Mouse (Mus musculus) left cerebral cortex, adult 9 months (tissue): Measurements from ENCODE around the gene Tmem185b.

Experiments used
- DNase-seq, 2 experiments: peaks; one replicate each; pipeline ENCODE4 v3.0.0; 2022; ENCODE audit warnings: low spot score in 2 of 2

Gene Tmem185b

DNA sequence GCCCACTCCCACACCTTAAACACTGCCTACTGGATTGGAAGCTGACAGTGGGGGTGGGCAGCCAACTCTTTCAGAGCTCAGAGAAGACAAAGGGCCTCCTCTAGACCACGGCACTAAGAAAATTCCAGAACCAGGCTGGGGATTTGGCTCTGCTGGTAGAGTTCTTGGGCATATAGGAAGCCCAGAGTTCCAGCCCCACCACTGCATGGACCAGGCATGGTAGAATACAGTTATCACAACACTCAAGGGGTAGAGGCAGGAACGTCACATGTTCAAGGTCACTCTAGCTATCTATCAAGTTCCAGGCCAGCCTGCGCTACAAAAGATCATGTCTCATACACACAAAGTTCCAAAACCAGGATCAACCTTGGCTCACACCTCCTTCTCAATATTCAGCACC lies 22.8 kb upstream of the Tmem185b start:
- DNase-seq: no peak

DNA sequence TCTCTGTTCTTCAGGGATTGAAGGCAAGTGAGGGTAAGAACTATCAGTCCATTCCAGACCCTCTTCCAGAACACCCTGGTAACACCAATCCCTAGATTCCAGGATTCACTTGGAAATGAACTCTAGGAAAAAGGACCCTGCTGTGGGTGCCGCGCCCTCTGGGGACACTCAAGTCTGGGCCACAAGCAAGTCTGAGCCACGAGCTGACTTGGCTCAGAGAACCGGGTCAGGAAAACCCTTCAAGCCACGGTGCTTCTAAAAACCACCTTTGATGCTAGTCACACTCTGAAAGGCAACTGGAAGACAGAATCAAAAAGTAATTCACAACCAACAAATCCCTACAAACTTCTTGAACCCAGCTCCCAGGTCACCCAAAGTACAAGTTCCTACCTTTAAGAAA lies 22.2 kb upstream of the Tmem185b start:
- DNase-seq: no peak

DNA sequence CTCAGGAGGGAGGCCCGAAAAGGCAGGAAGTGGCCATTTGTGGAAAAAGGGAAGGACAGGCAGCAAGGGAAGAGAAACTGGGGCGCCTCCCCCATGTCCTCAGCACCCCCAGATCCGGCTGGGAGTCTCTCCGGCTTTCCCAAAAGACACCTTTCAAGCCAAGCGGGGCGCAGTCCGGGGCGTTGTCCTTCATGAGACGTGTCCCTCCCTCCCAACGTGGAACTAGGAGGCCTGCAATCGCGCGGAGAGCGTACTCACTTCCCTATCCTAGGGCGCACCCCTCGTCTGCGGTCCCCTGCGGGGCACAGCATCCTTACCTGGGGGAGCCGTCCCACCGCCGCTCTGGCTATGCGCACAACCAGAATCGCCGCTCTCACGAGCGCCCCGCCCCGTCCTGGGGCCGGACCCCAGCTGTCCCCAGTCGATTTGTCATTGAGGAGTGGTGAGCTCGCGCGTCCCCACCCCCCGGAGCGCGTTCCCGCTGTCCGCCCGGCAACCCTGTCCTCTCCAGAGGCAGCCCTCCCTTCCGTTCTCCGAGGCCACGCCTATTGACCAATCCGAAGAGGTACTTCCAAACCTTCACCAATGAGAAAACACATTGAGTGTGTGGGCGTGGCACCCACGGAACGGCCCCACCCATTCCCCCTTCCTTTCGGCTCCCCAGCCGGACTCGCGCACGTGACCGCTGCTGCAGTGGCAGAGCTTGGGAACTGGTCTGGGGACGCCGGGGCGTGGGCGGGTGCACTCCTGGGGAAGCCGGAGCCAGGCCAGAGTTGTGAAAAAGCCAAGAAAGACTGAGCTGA lies 21.5 kb upstream of the Tmem185b start, which contains the start of gene Ralb:
Gene Ralb, minus strand, starts transcription at position 535 of the 803 bp plus-strand sequence.
- DNase-seq: peak; percentile 97 to 98

DNA sequence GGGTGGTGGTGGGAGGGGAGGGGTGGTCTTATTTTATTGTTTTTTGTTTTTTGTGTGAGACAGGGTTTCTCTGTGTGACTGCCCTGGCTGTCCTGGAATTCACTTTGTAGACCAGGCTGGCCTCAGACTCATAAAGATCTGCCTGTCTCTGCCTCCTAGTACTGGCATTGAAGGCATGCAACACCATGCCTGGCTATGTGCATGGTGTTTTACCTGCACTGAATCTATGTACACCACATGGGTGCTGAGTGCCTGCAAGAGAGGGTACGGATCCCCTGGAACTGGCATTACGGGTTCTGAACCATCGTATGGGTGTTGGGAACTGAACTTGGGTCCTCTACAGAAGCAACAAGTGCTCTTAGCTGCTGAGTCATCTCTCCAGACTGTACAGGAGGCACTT lies 20.0 kb upstream of the Tmem185b start:
- no peak for DNase-seq

DNA sequence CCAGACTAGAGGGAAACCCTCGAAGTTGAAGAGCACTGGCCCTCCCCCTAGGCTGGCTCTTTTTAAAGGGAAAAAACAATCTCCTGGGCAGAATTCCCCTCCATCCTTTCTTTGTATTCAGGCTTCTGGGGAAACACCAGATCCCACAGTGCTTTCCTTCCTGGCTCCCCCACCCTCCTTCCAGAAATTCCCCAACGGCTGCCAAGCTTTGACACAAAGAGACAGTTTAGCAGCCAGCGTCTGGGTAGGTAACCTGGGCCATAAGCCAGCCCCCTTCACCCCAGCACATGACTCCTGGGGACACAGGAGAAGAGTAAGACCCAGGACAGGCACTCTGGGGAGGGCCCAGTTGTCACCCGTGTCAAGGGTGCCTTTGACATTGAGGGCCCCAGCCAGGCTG lies 17.4 kb upstream of the Tmem185b start:
- DNase-seq: no peak

DNA sequence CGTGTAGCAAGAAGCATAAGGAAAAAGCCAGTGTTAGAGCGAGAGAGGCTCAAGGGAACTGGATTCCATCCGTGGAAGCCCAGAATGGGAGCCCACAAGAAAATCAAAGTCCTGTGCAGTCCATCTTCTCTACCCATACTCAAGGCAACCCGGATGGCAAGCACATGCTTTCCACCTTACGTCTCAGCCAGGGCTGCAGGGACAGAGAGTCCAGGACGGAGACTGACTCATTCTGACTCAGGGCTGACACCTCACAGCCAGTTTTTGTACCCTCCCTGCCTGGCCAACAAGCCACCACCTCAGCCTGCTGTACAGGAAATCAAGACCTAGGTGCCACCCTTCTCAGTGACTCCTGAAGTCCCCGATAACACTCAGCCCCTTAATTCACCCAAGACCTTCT lies 16.5 kb upstream of the Tmem185b start:
- DNase-seq: no peak

DNA sequence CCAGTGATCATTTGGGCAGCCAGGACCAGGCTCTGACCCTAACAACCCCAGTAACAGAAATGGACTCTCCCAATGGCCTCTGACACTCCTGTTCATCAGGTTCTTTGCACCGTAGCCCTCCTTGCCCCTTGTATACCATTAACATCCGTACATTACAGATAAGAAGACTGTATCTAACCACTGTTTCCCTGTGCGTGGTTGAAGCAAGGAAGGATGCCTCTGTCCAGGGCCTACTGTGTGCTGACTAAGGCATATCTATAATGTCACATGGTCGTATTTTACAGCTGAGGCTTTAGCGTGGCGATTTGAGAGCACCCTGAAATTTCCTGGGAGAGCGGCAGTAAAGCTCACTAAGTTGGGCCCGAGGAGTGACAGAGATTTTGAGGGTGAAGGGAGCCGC lies 15.6 kb upstream of the Tmem185b start:
- no peak for DNase-seq

DNA sequence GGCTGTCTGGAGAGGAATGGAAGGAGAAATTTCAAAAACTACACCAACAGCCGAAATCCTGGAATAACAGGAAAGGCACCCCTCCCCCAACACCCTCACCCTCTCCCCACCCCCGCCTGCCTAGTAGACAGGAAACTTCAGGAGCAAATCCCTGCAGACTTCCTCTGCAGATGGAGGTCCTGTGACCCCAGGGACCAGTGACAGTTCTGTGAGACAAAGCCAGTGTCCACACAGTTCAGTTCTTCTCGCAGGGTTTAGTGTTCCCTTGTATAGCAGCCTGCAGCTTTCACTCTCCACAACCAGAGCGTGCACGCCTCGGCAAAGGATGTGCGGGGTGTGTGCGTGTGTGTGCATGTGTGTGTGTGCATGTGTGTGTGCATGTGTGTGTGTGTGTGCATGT lies 15.1 kb upstream of the Tmem185b start:
- no peak for DNase-seq

DNA sequence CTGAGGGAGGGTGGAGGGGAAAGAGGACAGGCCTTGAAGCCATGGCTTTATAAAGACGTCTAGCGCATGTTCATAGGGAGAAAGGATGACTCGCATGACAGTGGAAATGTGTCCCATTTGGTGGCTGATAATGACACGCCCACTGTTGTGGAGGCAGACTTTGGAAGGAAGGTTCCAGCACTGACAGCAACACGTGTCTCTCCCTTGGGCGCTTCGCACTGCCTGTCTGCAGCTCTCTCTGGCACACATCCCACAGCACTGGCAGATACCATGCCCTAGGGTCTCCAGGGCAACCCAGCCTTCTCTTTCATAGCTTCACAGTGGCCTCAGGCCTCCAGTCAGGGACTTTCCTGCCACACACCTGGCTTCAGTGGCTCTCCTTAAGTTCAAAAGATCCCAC lies 7.9 kb upstream of the Tmem185b start:
- DNase-seq: no peak

DNA sequence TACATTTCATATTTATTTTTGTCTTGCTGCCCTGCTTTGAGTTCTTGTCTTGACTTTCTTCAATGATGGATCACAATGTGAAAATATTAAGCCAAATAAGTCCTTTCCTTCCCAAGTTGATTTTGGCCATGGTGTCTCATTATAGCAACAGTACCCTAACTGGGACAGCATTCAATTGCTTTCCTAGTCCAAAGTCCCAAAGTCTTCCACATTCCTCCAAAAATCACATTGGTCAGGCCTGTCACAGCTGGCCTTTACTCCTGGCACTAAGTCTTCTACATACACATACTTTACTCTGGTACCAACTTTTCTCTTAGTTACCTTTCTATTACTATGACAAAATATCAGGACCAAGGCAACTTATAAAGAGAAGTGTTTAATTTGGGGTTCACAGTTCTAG lies 7.2 kb upstream of the Tmem185b start:
- DNase-seq: no peak

DNA sequence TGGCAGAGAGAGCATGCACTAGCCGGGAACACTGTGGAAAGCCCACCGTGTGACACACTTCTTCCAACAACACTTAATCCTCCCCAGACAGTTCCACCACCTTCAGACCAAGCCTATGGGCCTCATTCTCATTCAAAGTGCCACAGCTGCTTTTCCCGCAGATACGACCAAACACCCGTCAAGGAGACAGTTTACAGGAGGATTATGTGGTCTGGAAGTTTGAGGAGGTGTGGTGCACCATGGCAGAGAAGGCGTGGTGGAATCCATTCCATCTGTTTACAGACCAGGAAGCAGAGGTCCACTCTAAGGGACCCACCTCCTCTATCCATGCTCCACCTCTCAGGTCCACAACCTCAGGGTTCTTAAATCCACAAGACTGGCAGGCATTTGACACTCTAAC lies 6.7 kb upstream of the Tmem185b start:
- no peak for DNase-seq

DNA sequence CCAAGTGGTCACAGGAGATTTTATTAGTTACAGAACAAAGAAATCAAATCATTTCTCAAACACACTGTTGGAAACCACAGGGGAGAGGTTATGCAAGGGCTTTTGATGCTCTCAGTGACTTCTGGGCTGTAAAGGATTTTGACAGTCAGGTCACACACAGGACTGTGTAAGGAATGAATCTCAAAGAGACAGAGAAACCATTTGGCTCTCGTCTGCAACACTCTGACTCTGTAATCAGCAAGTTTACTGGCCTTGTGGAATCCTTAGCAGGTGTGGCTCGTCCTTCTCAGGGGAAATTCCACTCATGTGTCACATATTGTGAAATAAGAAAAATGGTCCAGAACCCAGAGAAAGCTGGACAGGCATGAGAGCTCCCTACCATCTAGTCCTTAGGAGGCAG lies 4.9 kb upstream of the Tmem185b start:
- DNase-seq: no peak

DNA sequence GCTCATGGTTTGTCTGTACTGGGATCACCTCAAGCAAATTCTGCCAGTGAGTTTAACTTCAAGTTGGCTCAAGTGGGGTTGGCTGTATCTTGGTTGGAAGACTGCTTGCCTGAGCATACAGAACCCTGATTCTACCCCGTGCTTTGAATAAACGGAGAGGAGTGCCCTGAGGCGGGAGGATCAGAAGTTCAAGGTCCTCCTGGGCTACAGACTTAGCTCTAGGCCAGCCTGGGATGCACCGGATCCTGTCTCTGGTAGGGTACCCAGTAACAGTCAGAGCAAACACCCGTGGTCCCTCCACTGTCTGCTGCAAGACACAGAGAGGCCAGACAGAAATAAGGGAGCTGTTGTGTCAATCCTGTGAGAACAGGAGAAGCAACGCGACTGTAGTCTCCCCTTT lies 4.3 kb upstream of the Tmem185b start:
- DNase-seq: no peak

DNA sequence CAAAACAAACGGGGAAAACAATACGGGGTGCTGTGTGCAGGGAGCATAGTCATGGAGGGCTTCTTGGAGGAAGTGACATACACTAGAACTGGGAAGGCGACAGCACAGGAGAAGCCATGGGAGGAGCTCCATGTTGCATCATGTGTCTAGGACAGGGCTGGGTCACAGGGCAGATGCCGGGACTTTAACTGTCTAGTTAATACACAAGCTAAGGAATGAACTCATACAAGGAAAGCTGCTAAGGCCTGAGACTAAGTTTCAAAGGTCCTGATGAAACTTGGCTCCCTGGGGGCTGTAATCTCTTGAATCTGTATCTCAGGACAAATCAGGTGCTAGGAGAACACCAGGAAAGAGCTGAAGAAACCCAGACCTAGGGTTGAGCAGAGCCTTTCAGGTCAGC lies 3.2 kb upstream of the Tmem185b start:
- no peak for DNase-seq

DNA sequence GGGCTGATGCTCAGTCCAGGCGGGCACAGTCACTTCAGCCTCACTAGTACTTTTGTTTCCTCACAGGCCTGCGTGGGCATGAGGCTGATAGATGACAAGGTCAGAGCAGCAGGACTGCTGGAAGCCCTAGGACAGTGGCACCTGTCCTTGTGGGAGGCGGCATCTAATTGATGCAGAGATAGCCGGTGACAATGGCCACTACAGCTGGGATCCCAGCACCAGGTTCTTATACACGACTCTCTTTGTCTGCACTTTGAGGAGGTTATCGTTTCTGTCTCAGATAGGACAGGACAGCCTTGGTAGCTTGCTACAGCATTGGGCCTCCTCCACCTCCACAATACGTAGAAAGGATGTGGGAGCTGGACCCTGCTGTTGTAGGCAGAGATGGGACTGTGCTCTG lies 2.6 kb upstream of the Tmem185b start:
- DNase-seq: no peak

DNA sequence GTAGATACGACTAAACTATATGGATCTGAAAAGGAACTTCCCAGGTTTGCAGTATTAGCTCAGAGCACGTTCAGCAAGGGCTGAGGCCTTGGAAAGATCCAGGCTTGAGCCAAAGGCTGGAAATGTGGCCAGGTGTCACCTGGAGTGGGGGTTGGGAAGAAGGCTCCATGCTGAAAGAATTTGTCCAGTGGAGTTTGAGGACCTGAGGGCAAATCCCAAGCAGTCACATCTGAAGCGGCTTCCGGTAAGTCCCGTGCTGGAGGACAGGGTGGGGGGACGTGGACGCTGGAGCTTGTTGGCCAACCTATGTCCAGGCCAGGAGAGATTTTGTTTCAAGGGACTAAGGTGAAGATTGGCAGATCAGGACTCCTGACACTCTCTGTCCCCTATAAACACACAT lies 2.1 kb upstream of the Tmem185b start:
- DNase-seq: no peak

DNA sequence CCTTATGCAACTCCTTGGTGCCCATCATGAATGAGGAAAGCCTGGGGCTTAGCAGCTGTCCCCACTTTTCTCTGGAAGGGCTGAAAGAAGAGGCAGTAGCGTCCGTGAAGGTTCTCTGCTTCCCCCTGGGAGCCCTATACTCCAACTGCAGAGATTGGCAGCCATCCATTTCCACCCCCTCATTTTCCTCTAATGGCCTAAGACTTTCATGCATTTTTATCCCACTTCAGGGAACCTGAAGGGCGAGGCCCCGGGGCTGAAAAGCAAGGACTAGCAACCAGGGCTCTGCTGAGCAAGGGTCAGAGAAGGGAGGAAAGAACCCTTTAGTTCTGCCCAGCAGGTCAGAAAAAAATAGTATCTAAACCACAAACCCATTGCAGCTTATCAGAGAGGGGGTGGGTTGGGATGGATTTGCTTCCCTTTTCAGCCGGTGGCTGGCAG lies 936 bp upstream of the Tmem185b start:
- peak in 1 of 2 experiments; percentile 25 for DNase-seq

DNA sequence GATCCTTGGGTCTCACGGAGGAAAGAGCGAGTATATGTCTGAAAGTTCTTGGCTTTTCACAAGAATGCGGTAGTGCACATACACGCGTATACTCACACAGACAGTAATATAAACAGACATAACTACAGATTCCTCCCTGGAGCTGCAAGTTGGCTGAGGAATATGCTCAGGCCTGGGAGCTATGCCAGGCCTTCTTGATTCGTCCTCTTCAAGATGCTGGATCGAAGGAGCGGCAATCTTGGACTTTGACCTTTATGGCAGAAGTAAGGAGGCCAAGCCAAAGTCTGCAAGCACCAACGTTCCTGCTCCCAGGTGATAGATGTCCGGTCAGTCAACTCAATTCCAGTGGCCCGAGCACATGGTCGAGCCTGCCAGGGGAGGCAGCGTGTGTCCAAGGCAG lies 5.0 kb downstream of the Tmem185b start:
- no peak for DNase-seq

DNA sequence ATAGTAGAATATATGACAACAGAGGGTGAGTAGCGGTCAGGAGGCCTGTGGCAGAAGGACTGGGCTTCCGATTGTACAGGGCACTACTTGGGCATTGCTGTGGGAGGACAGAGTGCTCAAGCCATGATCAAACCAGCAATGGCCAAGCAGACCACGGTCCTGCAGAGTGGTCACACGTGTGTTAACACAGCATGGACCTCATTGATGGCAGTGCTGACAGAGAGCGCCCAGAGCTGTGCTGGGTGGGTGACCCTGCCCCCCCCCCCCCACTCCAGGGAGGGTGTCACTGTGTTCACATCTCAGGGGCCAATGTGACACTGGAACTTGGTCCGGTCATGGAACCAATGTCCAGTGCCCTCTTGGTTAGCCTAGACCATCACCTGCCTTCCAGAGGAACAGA lies 6.2 kb downstream of the Tmem185b start:
- no peak for DNase-seq

DNA sequence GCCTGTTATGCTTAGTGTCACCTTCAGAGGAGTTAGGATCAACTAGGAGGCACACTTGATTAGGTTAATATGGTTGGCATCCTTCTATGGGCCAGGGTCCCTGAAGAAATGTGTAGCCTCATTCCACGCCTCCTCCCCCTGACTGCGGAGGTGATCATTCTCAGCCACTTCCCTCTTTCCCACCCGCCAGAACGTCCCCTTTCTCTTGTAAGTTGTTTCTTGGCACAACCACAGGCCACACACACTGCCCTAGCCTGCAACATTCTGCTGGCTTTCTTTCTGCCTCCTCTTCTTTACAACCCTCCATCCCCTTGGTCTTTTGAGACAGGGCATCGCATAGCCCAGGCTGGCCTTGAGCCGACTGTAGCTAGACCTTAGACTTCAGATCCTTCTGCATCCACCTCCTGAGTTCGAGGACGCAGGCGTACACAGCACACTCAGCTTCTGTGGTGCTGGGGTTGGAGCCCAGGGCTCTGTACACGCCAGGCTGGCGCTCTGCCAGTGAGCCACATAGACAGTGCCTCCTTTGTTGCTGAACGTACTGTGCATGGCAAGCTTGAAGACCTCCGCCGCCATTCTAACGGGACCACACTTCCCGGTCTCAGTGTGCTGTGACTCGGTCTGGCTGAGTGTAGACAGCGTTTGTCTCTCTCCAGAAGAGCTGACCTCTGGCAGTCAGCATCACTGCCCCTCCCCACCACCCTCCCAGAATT lies 7.3 kb downstream of the Tmem185b start:
- DNase-seq: no peak

DNA sequence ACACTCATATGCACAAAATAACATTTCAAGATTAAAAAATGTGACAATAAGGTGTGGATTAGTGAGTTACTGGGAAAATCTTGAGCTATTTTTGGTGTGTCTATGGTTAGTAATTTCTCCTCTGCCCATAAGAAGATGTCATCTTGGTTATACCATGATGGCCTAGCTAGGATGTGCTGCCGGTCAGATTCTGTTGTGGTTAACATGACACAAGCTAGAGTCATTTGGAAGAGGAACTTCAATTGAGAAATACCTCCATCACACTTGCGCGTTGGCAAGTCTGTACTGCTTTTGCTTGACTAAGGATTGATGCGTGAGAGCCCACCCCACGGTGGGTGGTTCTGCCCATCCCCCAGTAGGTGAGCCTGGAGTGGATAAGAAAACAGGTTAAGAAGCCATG lies 8.4 kb downstream of the Tmem185b start:
- DNase-seq: no peak

DNA sequence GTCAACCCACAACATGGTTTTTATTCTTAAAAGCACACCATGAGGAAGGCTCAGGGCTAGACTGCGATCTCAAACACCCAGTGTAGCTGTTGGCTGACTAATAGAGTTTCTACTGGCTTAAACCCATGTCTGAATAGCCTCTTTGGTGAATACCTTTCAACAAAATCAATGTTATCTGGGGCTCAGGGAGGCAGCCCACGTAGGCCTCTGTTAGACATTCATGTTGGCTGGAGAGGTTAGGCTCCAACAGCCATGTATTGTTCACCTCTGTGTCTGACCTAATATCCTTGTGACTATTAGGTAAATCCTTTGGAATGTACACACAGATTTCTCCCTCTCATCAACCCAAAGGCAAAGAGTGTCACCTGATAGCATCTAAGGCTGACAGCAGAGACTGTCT lies 10.2 kb downstream of the Tmem185b start:
- DNase-seq: no peak

DNA sequence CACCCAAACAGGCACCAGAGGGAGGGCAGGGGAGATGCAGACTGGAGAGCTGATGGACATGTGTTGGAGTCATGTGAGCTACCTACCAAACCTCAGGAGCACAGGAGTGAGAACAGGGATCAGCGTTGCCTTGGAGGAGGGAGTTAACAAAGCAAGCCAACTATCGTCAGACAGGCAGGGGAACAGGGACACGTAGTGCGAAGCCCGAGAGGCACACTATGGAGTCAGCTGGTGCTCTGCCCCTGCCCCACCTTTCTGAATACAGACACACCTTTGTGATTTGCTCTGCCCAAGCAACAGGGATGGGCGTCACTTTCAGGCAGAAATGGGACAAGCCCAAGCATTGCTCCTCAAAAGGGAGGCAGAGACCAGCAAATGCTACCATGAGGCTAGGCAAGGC lies 11.7 kb downstream of the Tmem185b start:
- DNase-seq: no peak
